Mouse (Mus musculus) limb, embryonic 10.5 days (tissue): ENCODE measurements around the gene Eya3. TPM values are rescaled to one million over a fixed set of nuclear protein-coding genes. Genes with fewer than 3 reads are reported as not detected.

ENCODE experiments used
- DNase-seq: peaks from one replicate; pipeline ENCODE4 v3.0.0-alpha.2; 2017; ENCODE audit warnings: low spot score
- H3K27ac ChIP-seq: fragments of 300-500 bp; sonication (generic); 2 replicates; pipeline ENCODE4 v1.5.1; 2016; ENCODE audit warnings: mild to moderate bottlenecking
- H3K27me3 ChIP-seq: fragments of 300-500 bp; sonication (generic); 2 replicates; pipeline ENCODE4 v1.6.1; 2016; ENCODE audit warnings: low read depth, mild to moderate bottlenecking; ENCODE audit not compliant: poor library complexity, severe bottlenecking
- H3K36me3 ChIP-seq: fragments of 300-500 bp; sonication (generic); 2 replicates; pipeline ENCODE4 v1.6.1; 2016; ENCODE audit warnings: mild to moderate bottlenecking, moderate library complexity
- H3K4me1 ChIP-seq: fragments of 300-500 bp; sonication (generic); 2 replicates; pipeline ENCODE4 v1.6.1; 2016
- H3K4me3 ChIP-seq: fragments of 300-500 bp; sonication (generic); 2 replicates; pipeline ENCODE4 v1.5.1; 2016; ENCODE audit warnings: mild to moderate bottlenecking, moderate library complexity
- H3K9me3 ChIP-seq: fragments of 300-500 bp; sonication (generic); replicated peaks from 2 replicates; pipeline ENCODE4 v1.6.1; 2016; ENCODE audit warnings: mild to moderate bottlenecking
- WGBS: fragments of 180-500 bp; shearing (Covaris S2); methylation state at CpG from one replicate; pipeline ENCODE4 v1.1.7; 2016; 5-methylcytosine and 5-hydroxymethylcytosine counted together
- polyA plus RNA-seq: library from polyadenylated mRNA; unstranded; fragments of >200 nt; fragmentation: Nextera tagmentation; extraction: Ambion mirVana; gene quantifications from 2 replicates; pipeline ENCODE4 v1.2.1, GENCODE M21; 2016

Gene Eya3
- polyA plus RNA-seq, 1 experiment from 2014 or later: 43.0 TPM

GRCm38 (mm10) chr4:132617873-132618272, 20.9 kb upstream of the Eya3 start:
- H3K9me3 ChIP-seq: 0 out of 2 replicates have a peak, but pooled peaks cover 3% of the 10 kb centered on the region
- no peak for DNase-seq
- H3K4me1 ChIP-seq: no peaks in the 10 kb centered on the region
- H3K4me3 ChIP-seq: no peak overlapping the region
- no peaks in the 10 kb centered on the region for H3K27me3 ChIP-seq
- WGBS: 91% methylated on average over 6 of the region's 6 CpGs
- no peak overlapping the region for H3K27ac ChIP-seq
- no peaks in the 10 kb centered on the region for H3K36me3 ChIP-seq

- no peak overlapping the region for H3K4me3 ChIP-seq
- DNase-seq: no peak
- H3K27ac ChIP-seq: no peak overlapping the region
- no peaks in the 10 kb centered on the region for H3K36me3 ChIP-seq
- no peaks in the 10 kb centered on the region for H3K4me1 ChIP-seq
- H3K9me3 ChIP-seq: 0 out of 2 replicates have a peak, but pooled peaks cover 3% of the 10 kb centered on the region
- H3K27me3 ChIP-seq: no peaks in the 10 kb centered on the region
- 87% methylated on average over 10 of the region's 10 CpGs for WGBS
Measured at GRCm38 (mm10) chr4:132618850-132619375, 19.9 kb upstream of the Eya3 start.

- Histone ChIP-seq H3K4me1 (no peaks in the 10 kb centered on the region), H3K27ac (no peak overlapping the region)
Measured at GRCm38 (mm10) chr4:132620134-132620533, 18.7 kb upstream of the Eya3 start.

GRCm38 (mm10) chr4:132621287-132622068, 17.3 kb upstream of the Eya3 start:
- H3K9me3 ChIP-seq: no peaks in the 10 kb centered on the region
- 79% methylated on average over 7 of the region's 7 CpGs for WGBS
- H3K4me3 ChIP-seq: no peak overlapping the region
- H3K4me1 ChIP-seq: no peaks in the 10 kb centered on the region
- DNase-seq: no peak
- no peaks in the 10 kb centered on the region for H3K36me3 ChIP-seq
- no peaks in the 10 kb centered on the region for H3K27me3 ChIP-seq
- no peak overlapping the region for H3K27ac ChIP-seq

More at GRCm38 (mm10) chr4:132620134-132620533, 18.7 kb upstream of the Eya3 start:
- WGBS: 86% methylated on average over 4 of the region's 4 CpGs
- no peaks in the 10 kb centered on the region for H3K36me3 ChIP-seq
- H3K9me3 ChIP-seq: no peaks in the 10 kb centered on the region
- H3K27me3 ChIP-seq: no peaks in the 10 kb centered on the region
- H3K4me3 ChIP-seq: no peak overlapping the region
- no peak for DNase-seq

GRCm38 (mm10) chr4:132624034-132624657, 14.6 kb upstream of the Eya3 start:
- H3K9me3 ChIP-seq: no peaks in the 10 kb centered on the region
- no peaks in the 10 kb centered on the region for H3K36me3 ChIP-seq
- no peaks in the 10 kb centered on the region for H3K27me3 ChIP-seq
- 80% methylated on average over 5 of the region's 5 CpGs for WGBS
- DNase-seq: no peak
- no peak overlapping the region for H3K4me3 ChIP-seq
- H3K4me1 ChIP-seq: no peaks in the 10 kb centered on the region
- no peak overlapping the region for H3K27ac ChIP-seq

- WGBS: 15% methylated on average over 2 of the region's 2 CpGs
- peak; percentile 44 for DNase-seq
Measured at GRCm38 (mm10) chr4:132628830-132629229, 10.0 kb upstream of the Eya3 start.

GRCm38 (mm10) chr4:132635971-132636370, 2.8 kb upstream of the Eya3 start:
- Histone ChIP-seq H3K4me3 (no peak overlapping the region), H3K36me3 (0 out of 2 replicates have a peak, but pooled peaks cover 2% of the 10 kb centered on the region), H3K27ac (no peak overlapping the region), H3K27me3 (no peaks in the 10 kb centered on the region), H3K9me3 (no peaks in the 10 kb centered on the region), H3K4me1 (peaks cover 15% of the 10 kb centered on the region)
- 91% methylated on average over 2 of the region's 2 CpGs for WGBS
- no peak for DNase-seq

More at GRCm38 (mm10) chr4:132628830-132629229, 10.0 kb upstream of the Eya3 start:
- Histone ChIP-seq H3K27ac (no peak overlapping the region), H3K36me3 (no peaks in the 10 kb centered on the region), H3K27me3 (no peaks in the 10 kb centered on the region), H3K4me1 (no peaks in the 10 kb centered on the region), H3K4me3 (no peak overlapping the region), H3K9me3 (no peaks in the 10 kb centered on the region)

- Histone ChIP-seq H3K4me3 (no peak overlapping the region), H3K36me3 (peaks cover 5% of the 10 kb centered on the region), H3K27ac (no peak overlapping the region), H3K9me3 (no peaks in the 10 kb centered on the region), H3K27me3 (no peaks in the 10 kb centered on the region), H3K4me1 (peaks cover 15% of the 10 kb centered on the region)
- no peak for DNase-seq
- WGBS: 57% methylated on average over 4 of the region's 4 CpGs
Measured at GRCm38 (mm10) chr4:132636554-132636953, 2.2 kb upstream of the Eya3 start.

- Histone ChIP-seq H3K9me3 (no peaks in the 10 kb centered on the region), H3K27me3 (no peaks in the 10 kb centered on the region), H3K36me3 (peaks cover 27% of the 10 kb centered on the region), H3K4me3 (peak overlapping the region; percentile 80), H3K27ac (peak overlapping the region; percentile 88), H3K4me1 (peaks cover 15% of the 10 kb centered on the region)
- under 1% methylated on average over 35 of the region's 35 CpGs for WGBS
- DNase-seq: no peak
Measured at GRCm38 (mm10) chr4:132639191-132639713, 465 bp downstream of the Eya3 start.

GRCm38 (mm10) chr4:132647439-132647838, 8.7 kb downstream of the Eya3 start:
- Histone ChIP-seq H3K36me3 (peaks cover 20% of the 10 kb centered on the region), H3K27ac (no peak overlapping the region), H3K4me3 (no peak overlapping the region), H3K9me3 (no peaks in the 10 kb centered on the region), H3K27me3 (no peaks in the 10 kb centered on the region), H3K4me1 (peaks cover 7% of the 10 kb centered on the region)
- DNase-seq: no peak
- 91% methylated on average over 7 of the region's 7 CpGs for WGBS

GRCm38 (mm10) chr4:132649271-132649999, 10.6 kb downstream of the Eya3 start:
- H3K4me3 ChIP-seq: no peak overlapping the region
- no peak for DNase-seq
- peaks cover 6% of the 10 kb centered on the region; the same call in 1 of the 2 replicates for H3K36me3 ChIP-seq
- no peaks in the 10 kb centered on the region for H3K9me3 ChIP-seq
- H3K4me1 ChIP-seq: peaks cover 7% of the 10 kb centered on the region
- WGBS: 77% methylated on average over 6 of the region's 6 CpGs
- no peak overlapping the region for H3K27ac ChIP-seq
- no peaks in the 10 kb centered on the region for H3K27me3 ChIP-seq

- no peaks in the 10 kb centered on the region for H3K9me3 ChIP-seq
- no peak for DNase-seq
- H3K4me3 ChIP-seq: no peak overlapping the region
- peaks cover 6% of the 10 kb centered on the region for H3K4me1 ChIP-seq
- peaks cover 18% of the 10 kb centered on the region for H3K36me3 ChIP-seq
- H3K27me3 ChIP-seq: no peaks in the 10 kb centered on the region
- no peak overlapping the region for H3K27ac ChIP-seq
- 65% methylated on average over 4 of the region's 4 CpGs for WGBS
Measured at GRCm38 (mm10) chr4:132652842-132653241, 14.1 kb downstream of the Eya3 start.
